Mouse (Mus musculus): ENCODE data around the gene Wipi2.

The Wipi2 gene

DNA sequence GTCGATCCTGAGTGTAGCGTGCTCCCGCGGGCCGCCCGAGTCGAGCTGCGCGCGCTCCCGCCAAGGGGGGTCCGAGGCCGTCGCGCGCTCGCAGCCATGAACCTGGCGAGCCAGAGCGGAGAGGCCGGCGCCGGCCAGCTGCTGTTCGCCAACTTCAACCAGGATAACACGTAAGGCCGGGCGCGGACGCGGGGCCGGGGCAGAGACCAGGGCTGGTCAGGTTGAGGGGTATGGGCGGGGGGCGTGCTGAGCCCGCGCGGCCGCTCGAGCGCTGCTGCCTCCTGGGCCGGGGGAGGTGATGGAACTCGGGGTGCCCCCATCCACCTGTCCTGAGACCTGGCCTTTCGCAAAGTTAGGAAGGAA, 2.1 kb downstream of the Wipi2 start:
- DNase-seq (ENCODE audit: low spot score in 2 of 2) = no peak

DNA sequence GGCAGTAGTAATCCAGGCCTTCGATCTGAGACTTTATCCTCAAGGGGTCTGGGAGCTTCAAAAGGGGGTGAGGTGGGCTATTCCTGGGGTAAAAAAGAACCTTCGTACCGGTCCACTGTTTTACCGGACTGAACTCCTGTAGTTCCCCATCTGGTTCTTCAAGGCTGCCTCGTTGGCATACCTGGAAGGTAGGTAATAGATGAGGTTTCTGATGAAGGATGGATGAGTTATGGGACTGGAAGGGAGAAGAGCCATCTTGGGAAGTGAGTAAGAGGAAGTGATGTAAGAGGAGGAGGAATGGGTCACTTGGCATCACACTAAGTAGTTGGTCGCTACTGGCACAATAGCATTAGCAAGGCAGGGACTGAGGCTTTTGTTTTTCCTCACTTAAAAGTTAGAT, 2.7 kb downstream of the Wipi2 start:
- no peak for DNase-seq (ENCODE audit: low spot score in 2 of 2)

DNA sequence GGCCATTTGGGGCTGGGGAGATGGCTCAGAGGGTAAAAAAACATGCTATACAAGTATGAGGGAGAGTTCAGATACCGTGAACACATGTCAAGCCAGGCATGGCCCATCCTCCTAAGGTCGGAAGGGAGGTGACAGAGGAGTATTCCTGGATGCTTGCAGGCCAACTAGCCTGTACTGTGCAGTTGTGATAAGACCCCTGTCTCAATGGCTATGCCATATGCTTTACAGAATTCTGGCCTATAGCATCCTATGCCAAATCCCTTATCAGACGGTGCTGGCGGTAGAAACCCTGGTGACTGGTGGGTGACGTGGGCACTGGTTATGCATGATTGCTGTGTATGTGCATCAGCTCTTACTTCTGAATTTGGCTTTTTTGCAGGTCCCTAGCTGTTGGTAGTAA, 10.3 kb downstream of the Wipi2 start:
- DNase-seq (ENCODE audit: low spot score in 2 of 2) = no peak

DNA sequence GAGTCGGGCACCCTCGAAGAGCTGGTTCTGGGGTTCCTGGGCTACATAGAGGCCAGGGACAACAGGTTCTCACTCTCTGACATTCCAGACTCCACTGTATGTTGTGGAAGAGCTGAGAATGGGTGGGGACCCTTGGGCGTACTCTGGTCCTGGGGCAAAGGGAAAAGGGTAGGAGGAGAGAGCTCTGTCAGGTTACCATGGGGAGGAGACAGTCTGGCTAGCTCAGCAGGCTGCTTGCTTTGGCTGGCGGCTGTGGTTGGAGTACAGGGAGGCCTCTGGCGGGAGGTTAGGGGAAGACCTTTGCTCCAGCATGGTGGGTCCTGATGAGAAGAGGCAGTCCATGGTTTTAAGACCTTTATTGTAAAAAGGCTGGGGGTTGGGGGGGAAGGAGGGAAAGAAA, 12.6 kb downstream of the Wipi2 start:
- DNase-seq (ENCODE audit: low spot score in 2 of 2) = no peak

DNA sequence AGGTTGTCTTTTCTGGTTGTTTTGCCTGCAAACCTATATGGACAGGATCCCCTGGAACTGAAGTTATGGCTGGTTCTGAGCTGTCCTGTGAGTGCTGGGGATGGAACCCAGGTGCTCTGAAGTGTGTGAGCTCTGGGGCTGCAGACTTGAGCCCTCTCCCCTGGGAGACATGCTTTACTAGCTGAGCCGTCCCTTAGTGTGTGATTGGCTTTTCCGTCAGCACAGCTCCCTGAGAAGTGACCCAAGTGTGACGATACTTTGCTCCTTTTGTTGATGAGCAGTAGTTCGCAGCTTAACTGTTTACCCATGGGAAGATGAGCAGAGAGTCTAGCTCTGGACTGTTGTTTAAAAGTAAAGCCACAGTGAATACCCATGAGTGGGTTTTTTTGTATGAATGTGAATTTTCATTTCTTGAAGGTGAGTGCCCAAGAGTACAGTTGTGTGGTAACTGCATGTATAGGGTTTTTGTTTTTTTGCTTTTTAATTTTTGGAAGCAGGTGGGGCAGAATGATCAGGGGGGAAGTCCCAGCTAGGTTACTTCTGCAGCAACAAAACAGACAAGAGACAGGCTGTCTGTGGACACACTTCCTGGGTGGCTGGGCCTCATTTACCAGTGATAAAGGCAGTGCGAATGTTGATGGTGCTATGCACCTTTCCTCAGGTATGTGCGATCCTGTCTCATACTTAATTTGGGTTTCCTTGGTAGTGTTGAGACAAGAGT, 14.0 kb downstream of the Wipi2 start:
- DNase-seq (ENCODE audit: low spot score in 2 of 2) = no peak

DNA sequence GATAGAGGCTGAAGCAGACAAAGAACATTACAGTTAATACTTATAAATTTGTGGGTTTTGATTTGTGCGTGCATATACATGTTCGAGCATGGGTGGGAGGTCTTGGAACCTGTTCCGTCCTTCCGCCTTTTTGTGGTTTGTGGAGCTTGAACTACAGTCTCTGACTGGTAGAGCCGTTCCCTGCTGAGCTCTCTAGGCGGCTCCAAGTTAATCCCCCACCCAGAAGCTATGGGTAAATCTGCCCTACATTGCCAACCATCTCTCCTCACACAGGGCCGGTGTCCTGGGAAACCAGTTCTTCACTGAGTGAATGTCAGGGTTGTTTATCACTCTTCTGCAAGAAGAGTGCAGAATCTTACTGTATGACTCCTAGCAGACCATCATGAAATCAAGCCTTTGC, 20.7 kb downstream of the Wipi2 start:
- DNase-seq (ENCODE audit: low spot score in 2 of 2) = peak in 1 of 2 experiments; percentile 29

DNA sequence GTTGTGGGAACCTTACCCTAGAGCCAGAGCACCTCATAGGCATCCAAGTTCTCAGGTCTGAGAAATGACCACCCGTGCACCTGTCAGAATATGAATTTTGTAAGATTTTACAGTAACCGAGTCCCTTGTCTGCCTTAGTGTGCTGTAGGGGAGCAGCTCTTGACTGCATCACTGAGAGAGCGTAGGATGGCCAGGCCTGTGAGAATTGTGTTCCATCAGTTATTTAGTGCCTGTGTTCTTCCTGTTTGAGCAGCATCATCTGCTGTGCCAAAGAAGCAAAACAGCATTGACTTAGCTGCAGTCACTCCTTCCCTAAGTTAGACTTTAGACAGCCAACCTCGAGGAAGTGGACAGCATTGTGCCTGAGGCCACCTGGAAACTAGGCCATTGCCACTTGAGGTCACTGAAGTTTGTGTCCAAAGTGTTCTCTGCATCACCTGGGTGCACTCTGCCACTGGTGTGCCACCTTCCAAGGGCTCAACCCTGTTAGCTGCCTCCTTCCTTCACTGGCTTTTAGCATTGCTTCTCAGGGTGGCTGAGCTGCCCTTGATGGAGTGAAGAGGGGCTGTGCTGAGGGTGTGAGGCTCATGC, 22.1 kb downstream of the Wipi2 start:
- DNase-seq (ENCODE audit: low spot score in 2 of 2) = no peak

DNA sequence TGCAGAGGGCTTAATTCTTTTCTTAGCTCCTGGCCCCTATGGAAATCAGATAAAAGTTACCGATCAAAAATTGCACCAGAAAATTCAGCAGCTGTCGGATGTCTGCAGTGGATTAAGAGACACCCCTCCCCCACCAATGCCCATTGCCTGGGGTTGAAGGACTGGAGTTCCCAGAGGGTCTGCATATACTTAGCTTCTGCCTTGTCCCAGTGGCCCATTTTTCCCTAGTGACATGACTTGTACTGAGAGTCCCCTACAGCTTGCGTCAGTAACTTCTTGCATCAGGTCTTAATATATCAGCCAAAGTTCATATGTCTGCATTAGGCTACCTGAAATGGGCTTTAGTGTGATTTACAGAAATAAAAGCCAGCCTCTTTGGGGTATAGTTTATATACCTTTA, 22.9 kb downstream of the Wipi2 start:
- DNase-seq (ENCODE audit: low spot score in 2 of 2) = no peak

DNA sequence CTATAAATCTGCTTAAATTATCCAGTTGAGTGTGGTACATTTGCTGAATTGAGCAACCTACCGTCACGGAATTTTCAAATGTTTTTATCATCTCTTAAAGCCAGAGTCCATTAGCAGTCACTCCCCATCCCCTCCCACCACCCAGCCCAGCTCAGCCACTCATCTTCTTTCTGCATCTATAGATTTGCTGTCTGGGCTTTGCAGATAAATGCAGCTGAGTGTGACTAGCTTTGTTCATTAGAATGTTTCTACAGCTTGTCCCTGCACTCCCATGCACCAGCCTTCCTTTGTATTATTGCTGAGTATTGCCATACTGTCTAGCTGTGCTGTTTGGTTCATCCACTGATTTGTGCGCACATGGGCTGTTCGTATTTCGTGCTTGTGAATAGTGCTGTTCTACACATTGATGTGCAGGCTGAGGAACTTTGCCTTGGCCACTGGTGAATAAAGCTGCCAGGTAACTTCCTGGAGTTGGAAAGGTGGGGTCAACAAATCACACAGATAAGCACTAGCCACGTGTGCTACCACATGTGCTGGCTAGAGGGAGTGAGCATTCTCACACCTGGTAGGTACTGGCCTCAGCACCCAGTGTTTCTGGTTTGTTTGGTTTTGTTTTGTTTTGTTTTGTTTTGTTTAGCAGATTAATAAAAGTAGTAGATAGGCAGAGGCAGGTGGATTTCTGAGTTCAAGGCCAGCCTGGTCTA, 23.4 kb downstream of the Wipi2 start:
- DNase-seq (ENCODE audit: low spot score in 2 of 2) = no peak

DNA sequence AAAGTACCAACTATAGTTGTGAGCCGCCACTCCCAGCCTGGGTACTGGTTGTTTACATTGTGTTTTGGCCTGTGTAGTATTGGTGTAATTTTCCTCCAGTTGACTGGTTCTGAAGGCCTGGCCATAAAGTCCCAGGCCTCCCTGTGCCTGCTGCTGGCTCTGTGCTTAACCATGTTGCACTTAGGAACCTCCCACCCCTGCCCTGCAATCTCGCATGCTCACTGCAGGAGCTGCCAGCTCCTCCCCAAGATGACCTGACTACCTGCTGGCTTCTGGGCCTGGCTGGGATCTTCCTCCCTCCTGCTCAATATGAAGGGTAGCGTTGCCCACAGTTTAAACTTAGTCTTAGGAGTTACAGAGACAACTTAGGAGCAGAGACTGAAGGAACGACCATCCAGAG, 24.8 kb downstream of the Wipi2 start:
- no peak for DNase-seq (ENCODE audit: low spot score in 2 of 2)

DNA sequence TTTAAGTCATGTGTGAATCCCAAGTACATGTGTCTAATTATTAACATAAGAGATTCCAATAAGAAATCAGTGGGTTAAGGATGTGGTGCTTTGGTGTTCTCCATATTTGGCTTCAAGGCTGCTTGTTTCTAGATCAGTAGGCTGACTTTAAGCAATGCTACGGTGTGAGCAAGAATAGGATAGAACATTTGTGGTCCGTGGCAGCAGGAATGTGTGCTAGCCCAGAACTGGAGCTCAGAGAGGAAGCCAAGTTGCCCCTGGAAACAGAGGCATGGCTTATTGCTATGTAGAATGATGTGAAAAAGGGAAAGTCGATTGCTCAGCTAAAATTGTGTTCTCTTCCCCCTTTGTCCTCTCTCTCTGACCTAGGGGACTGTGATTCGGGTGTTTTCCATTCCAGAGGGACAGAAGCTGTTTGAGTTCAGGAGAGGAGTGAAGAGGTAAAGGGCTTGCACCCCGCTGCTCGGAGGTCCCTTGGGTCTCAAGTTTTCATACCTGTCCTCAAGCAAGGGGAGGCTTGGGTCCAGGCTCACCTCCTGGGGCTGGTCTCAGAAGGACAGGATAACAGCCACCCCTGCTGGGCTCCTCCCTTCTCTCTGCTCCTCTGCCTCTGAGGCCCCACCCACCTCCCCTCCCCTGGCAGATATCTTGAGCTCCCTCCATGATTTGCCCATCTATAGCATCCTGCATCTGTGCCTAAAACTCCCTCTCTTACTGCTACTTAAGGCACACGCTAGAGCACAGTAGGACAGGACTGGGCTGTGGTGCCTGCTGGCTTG, 33.3 kb downstream of the Wipi2 start:
- DNase-seq (ENCODE audit: low spot score in 2 of 2) = no peak

DNA sequence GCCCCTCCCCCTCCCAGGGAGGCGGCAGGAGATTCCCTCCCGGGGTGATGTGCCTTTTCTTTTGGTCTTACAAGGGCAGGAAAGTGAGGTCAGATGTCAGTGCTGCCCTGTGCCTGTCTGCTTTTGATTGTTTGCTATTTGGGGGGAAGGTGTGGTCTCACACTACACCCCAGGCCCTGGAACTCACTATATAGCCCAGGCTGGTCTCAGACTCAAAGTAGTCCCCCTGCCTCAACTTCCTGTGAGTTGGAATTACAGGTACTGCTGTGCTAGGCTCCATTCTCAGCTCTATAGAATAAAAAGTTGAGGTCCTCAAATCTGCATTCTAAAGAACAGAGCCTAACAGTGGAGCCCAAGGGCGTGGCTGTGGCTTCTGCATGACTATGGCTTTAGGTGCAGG, 40.4 kb downstream of the Wipi2 start:
- no peak for DNase-seq (ENCODE audit: low spot score in 2 of 2)

DNA sequence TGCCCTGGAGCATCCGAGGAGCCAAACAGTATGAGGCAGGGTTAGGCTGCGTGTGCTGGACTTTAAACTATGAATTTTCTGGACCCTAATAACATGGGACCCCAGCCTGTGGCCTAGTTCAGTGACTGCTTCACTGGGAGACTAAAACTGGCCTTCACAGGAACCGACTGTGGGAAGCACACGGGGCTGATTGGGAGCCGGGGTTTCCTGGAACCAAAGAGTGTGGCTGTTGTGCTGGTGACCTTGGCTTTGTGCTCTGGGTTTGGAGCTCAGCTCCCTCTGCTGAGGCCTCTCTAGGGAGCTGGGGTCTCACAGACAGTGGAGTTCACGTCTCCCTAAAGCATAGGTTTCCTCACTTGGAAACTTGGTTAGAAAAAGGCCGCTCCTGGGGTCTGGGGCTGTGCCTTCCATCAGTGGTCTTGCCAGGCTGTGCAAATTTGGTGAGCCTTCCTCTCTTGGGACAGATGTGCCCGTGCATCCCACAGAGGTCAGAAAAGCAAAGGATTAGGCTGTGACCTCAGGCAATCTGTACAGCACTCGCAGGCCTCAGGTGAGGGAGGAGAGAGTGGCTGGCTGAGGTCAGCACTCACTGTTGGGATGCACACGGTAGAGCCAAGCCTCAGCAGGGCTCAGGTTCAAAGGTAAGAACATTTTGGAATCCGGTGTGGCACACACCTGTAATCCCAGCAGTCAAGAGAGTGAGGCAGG, 41.2 kb downstream of the Wipi2 start:
- DNase-seq (ENCODE audit: low spot score in 2 of 2) = no peak

DNA sequence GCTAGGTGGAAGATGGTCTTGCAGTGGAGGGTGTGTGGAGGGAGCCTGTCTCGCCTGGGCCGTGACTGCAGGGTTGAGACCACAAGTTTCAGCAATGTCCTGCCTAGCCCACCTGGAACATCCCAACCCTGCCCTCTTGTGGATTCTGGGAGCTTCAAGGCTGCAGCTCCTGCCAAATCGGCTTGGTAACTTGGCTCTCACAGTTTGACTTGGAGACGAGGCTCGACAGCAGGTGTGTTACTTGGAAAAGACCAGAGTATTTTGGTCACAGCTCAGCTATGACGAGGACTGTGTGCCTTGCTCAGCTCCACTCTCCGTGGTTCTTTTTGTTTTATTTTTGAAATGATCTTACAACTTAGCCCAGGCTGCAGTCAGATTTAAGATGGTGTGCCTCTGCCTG, 42.2 kb downstream of the Wipi2 start:
- DNase-seq (ENCODE audit: low spot score in 2 of 2) = no peak

DNA sequence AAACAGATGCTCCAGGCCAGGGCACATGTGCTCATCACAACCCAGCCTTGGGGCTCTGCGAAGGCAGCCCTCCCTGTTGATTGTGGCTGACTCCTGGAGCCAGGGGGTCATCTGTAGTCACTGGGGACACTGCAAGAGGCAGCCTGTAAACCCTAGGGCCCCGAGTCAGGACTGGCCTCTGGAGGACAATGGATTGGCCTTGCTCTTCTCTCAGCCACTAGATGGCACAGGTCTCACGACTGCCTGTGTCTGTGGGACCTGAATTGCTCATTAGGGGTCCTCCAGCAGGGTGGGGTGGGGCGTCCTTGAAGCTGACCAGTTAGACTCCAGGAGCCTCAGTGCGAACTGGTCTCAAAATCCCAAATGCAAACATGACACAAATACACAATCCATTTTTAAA, 45.6 kb downstream of the Wipi2 start:
- no peak for DNase-seq (ENCODE audit: low spot score in 2 of 2)

DNA sequence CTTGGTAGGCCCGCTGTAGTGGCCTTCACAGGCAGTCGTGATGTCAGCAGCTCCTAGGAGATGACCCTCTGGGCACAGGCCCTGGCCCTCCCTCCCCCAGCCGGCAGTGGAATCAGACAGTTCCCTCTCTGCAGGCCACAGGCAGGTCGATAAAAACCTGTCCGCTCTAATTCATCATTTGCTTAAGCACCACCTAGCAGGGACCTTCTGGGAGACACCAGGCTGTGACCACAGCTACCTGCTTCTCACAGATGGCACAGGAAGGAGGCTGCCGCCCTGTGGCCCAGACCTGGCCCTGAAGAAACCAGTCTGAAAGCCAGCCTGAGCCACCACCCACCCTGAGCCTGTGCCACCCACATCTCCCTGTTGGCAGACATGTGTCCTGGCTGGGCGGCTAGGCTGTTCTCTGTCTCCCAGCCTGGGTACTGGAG, 50.7 kb downstream of the Wipi2 start:
- DNase-seq (ENCODE audit: low spot score in 2 of 2) = no peak

DNA sequence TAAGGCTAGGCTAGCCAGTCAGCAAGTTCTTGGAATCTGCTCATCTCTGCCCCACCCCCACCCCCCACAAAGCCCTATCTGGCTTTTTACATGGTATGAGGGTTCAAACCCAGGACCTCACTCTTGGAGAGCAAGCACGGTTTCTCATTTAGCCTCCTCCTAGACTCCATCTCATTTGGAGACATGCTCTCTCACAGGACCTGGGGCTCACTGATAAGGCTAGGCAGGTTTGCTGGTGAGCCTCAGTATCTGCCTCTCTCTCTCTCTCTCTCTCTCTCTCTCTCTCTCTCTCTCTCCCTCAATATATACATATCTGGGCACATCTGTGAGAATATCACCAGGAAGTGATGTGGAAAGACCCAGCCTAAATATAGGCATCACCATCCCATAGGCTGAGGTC, 51.6 kb downstream of the Wipi2 start:
- no peak for DNase-seq (ENCODE audit: low spot score in 2 of 2)

DNA sequence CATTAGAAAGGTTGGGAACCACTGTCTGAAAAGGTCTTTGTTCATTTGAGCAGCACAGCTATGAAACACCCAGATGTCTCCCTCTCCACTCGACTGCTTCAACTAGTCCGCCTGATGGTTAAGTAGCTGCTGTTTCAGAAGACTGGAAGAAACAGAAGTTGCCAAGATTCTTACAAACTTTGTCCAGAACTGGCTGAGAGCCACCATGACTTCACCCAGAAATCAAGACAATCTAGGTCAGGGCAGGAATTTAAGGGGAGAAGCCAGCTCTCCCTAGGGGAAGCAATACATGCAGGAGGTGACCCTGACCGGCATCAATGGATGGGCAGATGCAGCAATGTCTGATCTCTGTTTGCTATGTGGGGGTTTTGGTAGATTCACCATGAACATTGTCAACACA, 54.4 kb downstream of the Wipi2 start:
- DNase-seq (ENCODE audit: low spot score in 2 of 2) = no peak

DNA sequence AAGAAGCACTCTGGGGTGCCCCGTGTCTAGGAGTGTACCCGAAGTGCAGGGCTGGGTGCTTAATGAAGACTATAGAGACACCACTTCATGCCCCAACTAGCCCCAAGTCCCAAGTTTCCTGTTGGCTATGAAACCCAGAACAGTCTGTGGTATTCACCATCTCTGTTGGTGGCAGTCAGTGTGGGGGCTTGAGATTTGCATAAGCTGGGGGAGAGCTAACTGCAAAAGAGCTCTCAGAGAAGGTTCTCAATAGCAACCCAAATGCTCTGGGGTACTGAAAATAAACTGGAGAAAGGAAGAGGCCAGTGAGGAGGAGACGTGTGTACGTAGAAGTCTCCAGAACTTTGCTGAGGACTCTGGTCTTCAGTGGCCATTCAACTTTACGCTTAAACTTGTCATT, 55.0 kb downstream of the Wipi2 start:
- no peak for DNase-seq (ENCODE audit: low spot score in 2 of 2)

DNA sequence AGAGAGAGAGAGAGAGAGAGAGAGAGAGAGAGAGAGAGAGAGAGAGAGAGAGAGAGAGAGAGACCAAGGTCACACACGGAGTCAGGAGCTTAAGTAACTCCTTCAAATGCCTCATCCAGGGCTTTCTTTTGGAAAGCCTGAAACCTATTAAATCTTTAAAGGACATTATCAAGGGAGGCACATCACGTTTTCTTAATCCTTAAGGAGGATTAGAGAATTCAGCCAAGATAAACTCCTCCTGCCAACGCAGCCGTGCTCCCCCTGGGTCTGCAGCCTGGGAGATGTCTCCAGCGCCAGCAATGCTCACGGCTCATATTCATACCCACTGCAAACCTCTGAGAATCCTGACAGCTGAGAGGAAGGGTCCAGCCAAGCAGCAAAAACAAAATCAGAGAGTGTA, 61.4 kb downstream of the Wipi2 start:
- DNase-seq (ENCODE audit: low spot score in 2 of 2) = no peak

DNA sequence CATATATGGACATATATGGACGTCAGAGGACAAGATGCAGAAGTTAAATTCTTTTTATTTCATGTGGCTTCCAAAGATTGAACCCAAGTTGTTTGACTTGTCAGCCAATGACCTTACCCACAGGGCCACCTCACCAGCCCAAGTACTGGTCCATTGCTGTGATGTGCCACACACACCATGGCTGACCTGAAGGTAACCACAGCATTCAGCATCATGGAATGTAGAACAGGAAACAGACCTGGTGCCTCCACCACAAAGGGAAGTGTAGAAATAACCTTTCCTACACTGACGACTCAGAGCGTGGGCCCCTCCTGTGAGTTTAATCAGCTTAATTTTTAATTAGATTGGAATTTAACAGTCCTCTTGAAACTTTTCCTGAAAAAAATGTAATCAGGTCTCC, 62.8 kb downstream of the Wipi2 start:
- DNase-seq (ENCODE audit: low spot score in 2 of 2) = no peak

DNA sequence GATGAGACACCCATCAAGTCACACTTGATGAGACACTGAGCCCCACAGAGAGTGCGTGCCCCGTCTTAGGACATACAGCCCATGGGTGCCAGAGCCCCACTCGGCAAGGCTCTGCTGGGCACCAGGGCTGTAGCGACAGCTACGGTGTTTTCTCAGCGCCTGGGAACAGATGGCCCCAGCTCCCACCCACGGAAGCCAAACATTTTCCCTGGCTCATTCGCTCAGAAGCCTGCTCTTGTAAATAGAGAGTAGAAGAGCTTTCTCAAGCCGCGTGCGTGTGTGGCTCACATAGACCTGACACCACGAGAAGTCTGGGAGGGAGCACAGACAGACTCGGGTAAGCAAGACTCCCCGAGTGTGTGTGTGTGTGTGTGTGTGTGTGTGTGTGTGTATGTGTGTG, 64.8 kb downstream of the Wipi2 start, which contains the start of gene Slc29a4:
Gene Slc29a4, plus strand, starts transcription at position 265 of the 400 bp plus-strand sequence.
- no peak for DNase-seq (ENCODE audit: low spot score in 2 of 2)

All from urinary bladder, adult 18-20 months (tissue).